1 mouse cellular context compared by ENCODE assay signal in the genomic region with DNA sequence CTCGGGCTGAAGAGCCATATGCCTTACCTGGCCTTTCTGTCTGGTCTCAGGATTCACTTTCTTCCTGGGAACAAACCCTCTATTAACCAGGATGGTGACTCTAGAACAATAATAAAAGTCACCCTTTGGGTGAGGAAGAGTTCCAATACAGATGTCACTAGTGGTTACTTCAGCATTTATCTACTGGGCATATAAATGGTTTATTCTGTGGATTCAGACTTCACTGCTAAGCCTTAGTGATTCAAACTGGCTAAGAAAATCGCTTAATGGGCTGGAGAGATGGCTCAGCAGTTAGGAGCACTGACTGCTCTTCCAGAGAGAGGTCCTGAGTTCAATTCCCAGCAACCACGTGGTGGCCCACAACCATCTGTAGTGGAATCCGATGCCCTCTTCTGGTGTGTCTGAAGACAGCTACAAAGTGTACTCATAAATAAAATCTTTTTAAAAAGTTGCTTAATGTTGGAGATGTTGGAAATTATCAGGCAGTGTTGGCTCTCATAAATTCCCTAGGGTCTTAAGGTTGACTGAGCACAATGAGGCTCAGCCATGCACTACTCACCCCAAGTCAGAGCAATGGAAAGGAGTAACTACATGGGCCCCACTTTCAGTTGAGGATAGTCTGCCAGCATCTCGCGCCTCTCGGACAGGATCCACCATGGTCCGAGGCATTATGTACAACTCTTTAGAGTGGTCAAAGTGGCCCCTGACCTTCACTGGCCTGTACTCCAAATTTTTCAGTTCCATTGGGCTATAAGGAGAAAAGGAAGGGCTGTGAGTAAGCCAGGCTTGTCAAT.
A peak's percentile ranks its signal among the peaks of the same experiment; 100 is the strongest.
TF ChIP-seq lines count a peak whose summit lies in the region.

No protein-coding gene starts in this region.

TF ChIP-seq in CH12.LX, 34 proteins besides CTCF, POLR2A, EP300 and RAD21:
- no peak for TF ChIP-seq E2F4 (IDR thresholded peaks at IDR 0.05; ENCODE audit: insufficient replicate concordance, low read depth, low read length)
- TF ChIP-seq SIN3A (IDR thresholded peaks at IDR 0.05; ENCODE audit: low read length) = peak; percentile 53; the same call in 1 of the 2 replicates
- 0 out of 2 replicates have a peak, but pooled peaks have one; percentile 15 for TF ChIP-seq MEF2A (IDR thresholded peaks at IDR 0.05; ENCODE audit: borderline replicate concordance, low read depth, low read length)
- TF ChIP-seq MXI1 (IDR thresholded peaks at IDR 0.05; ENCODE audit: low read depth, low read length) = peak; percentile 57
- no peak for TF ChIP-seq UBTF (IDR thresholded peaks at IDR 0.05; ENCODE audit: low read depth, low read length)
- peak; percentile 86 for TF ChIP-seq MYC (IDR thresholded peaks at IDR 0.05; ENCODE audit: low read depth, low read length)
- peak; percentile 81; the same call in 1 of the 2 replicates for TF ChIP-seq ZMIZ1 (IDR thresholded peaks at IDR 0.05; ENCODE audit: low read depth, low read length)
- peak; percentile 68; the same call in 1 of the 2 replicates for TF ChIP-seq CHD2 (IDR thresholded peaks at IDR 0.05; ENCODE audit: low read length)
- 0 out of 2 replicates have a peak, but pooled peaks have one; percentile 18 for TF ChIP-seq MAFK (IDR thresholded peaks at IDR 0.05; ENCODE audit: insufficient replicate concordance, low read length)
- TF ChIP-seq NELFE (IDR thresholded peaks at IDR 0.05; ENCODE audit: low read depth, low read length) = peak; percentile 20; the same call in 1 of the 2 replicates
- peak; percentile 96 for TF ChIP-seq POLR2AphosphoS2 (IDR thresholded peaks at IDR 0.05; ENCODE audit: low read depth, low read length)
